Mouse (Mus musculus) lung, postnatal 0 days (tissue): ENCODE measurements at regions not wholly inside any gene's neighbourhood (a gene's known extent, or its start where the extent isn't known, plus 50 kb on each side); places are given as distances from the start of the nearest gene placed in this dataset.

Experiments
- CTCF ChIP-seq: IDR thresholded peaks from 2 replicates; pipeline ENCODE4 v1.5.1; 2016; ENCODE audit warnings: antibody characterized with exemption, mild to moderate bottlenecking
- EP300 ChIP-seq: IDR thresholded peaks from 2 replicates; pipeline ENCODE4 v1.6.1; 2016; ENCODE audit warnings: antibody characterized with exemption, mild to moderate bottlenecking, control low read depth

GRCm38 (mm10) chr1:47263611-47264010 lies 371.0 kb upstream of the Slc39a10 start:
- TF ChIP-seq CTCF (no peak), EP300 (no peak)
